9 mouse cellular contexts compared by ENCODE assay signal in the genomic region with DNA sequence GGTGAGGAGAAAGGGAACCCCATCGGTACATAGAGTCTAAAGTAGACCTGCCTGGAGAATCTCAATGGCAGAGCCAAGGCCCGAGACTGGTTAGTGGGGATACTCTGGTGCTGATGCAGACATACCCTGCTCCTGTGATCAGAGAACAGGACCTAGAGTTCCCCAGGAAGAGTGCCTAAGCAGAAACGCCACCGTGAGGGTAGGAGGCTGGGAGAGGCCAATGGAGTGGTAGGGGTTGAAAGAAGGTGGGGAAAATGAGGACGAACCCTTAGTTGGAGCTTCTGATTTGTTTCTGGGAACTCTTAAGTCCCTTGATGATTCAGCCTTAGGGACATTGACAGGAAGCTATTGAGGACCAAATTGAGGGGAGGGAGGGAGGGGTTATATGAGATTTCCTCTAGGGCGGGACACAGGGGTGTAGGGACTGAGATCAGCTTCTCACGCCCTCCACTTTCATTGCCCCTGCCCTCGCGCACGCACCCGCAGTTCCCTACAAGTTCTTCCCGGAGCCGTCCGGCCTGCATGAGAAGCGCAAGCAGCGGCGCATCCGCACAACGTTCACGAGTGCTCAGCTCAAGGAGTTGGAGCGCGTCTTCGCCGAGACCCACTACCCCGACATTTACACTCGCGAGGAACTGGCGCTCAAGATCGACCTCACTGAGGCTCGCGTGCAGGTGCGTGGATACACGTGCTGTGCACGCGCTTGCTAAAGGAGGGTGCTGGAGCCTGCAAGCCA. TPM values are rescaled to one million over a fixed set of nuclear protein-coding genes. Genes with fewer than 3 reads are reported as not detected.
A peak's percentile ranks its signal among the peaks of the same experiment; 100 is the strongest.
DNase-seq lines count a peak whose midpoint lies in the region; ATAC-seq lines count a peak whose summit lies in the region.
"Had no signal": no experiment of that assay in that cellular context is flagged by ENCODE, and none has a peak within 500 bp of the region (broad histone marks: within the 10 kb centered on the region; RNA-seq: fewer than 3 reads in every experiment).

No protein-coding gene starts in this region.

- H3K9me3 ChIP-seq in heart, embryonic 13.5 days: no peaks in the 10 kb centered on the region
- H3K9me3 ChIP-seq in hindbrain, embryonic 10.5 days: no peaks in the 10 kb centered on the region
- H3K9me3 ChIP-seq in midbrain, embryonic 15.5 days: no peaks in the 10 kb centered on the region

- H3K27me3 ChIP-seq in heart, embryonic 13.5 days (replicated peaks): peaks cover 62% of the 10 kb centered on the region
- H3K27me3 ChIP-seq in hindbrain, embryonic 10.5 days (ENCODE audit: insufficient read depth, poor library complexity, severe bottlenecking): peaks cover 89% of the 10 kb centered on the region
- H3K27me3 ChIP-seq in midbrain, embryonic 15.5 days (replicated peaks): peaks cover 71% of the 10 kb centered on the region

- no peak for ATAC-seq in heart, embryonic 13.5 days (ENCODE audit: extremely low read depth, insufficient number of reproducible peaks, low FRiP score, low TSS enrichment)
- ATAC-seq in midbrain, embryonic 15.5 days (replicated peaks): no peak
- ATAC-seq in frontal cortex, adult (ENCODE audit: low TSS enrichment): no peak

- WGBS in heart, embryonic 13.5 days: 3% methylated on average over 35 of the region's 35 CpGs
- 3% methylated on average over 35 of the region's 35 CpGs for WGBS in hindbrain, embryonic 10.5 days
- WGBS in midbrain, embryonic 15.5 days: 3% methylated on average over 35 of the region's 35 CpGs

- no peak overlapping the region for H3K27ac ChIP-seq in heart, embryonic 13.5 days (replicated peaks)
- no peak overlapping the region for H3K27ac ChIP-seq in hindbrain, embryonic 10.5 days
- H3K27ac ChIP-seq in midbrain, embryonic 15.5 days: no peak overlapping the region
- H3K27ac ChIP-seq: liver, embryonic 14.5 days had no signal

- peak overlapping the region; percentile 70 for H3K9ac ChIP-seq in heart, embryonic 13.5 days
- no peak overlapping the region; the same call in 1 of the 2 replicates for H3K9ac ChIP-seq in midbrain, embryonic 15.5 days
- H3K9ac ChIP-seq: liver, embryonic 14.5 days had no signal

- intact Hi-C loops in heart, postnatal 10 days (cut with DNase I): loop anchor here (5.0 kb wide), 1 partner anchor 143 kb away; no protein-coding TSS in a partner anchor

- H3K36me3 ChIP-seq in heart, embryonic 13.5 days: peaks cover 28% of the 10 kb centered on the region
- H3K36me3 ChIP-seq in hindbrain, embryonic 10.5 days: peaks cover 26% of the 10 kb centered on the region
- H3K36me3 ChIP-seq in midbrain, embryonic 15.5 days (replicated peaks): no peaks in the 10 kb centered on the region

- H3K4me3 ChIP-seq in heart, embryonic 13.5 days: peak overlapping the region; percentile 63
- H3K4me3 ChIP-seq in hindbrain, embryonic 10.5 days: peak overlapping the region; percentile 57
- peak overlapping the region; percentile 34 for H3K4me3 ChIP-seq in midbrain, embryonic 15.5 days

- H3K4me1 ChIP-seq in heart, embryonic 13.5 days: peaks cover 48% of the 10 kb centered on the region
- peaks cover 50% of the 10 kb centered on the region for H3K4me1 ChIP-seq in hindbrain, embryonic 10.5 days (replicated peaks)
- H3K4me1 ChIP-seq in midbrain, embryonic 15.5 days: peaks cover 35% of the 10 kb centered on the region

- peak overlapping the region; percentile 96 for H3K4me2 ChIP-seq in heart, embryonic 13.5 days
- H3K4me2 ChIP-seq in midbrain, embryonic 15.5 days: peak overlapping the region; percentile 60

- no peak for DNase-seq in heart, postnatal 10 days
- peak; percentile 63 for DNase-seq in ZHBTc4 (ENCODE audit: low read depth, low spot score)
- DNase-seq in hindbrain, embryonic 10.5 days (ENCODE audit: low spot score): peak; percentile 53
- DNase-seq in c-Kit-positive CD71-positive TER-119-positive erythroid progenitor cells, embryonic 14.5 days (ENCODE audit: low spot score): no peak
- DNase-seq in frontal cortex, postnatal 14 days (ENCODE audit: low spot score in 2 of 2): no peak

RNA-seq across cellular contexts. Expression of gene Phox2a, which starts 2.4 kb away (rescaled TPM):
- 0.11 and 0.32 TPM in 2 replicates for polyA plus RNA-seq in heart, embryonic 13.5 days (2015; fragmentation: Nextera tagmentation; extraction: Ambion mirVana)
- total RNA-seq in heart, postnatal 10 days (2021): under 1 TPM; 0.42 to 0.48 TPM
- polyA plus RNA-seq in hindbrain, embryonic 10.5 days (2016; fragmentation: Nextera tagmentation; extraction: Ambion mirVana): 2.2 and 4.7 TPM in 2 replicates
- polyA plus RNA-seq in midbrain, embryonic 15.5 days (2015; fragmentation: Nextera tagmentation; extraction: Ambion mirVana): 0.10 and 0.55 TPM in 2 replicates
- polyA plus RNA-seq: liver, embryonic 14.5 days had no signal

RNA-seq across cellular contexts. Expression of gene Inppl1, which starts 17.6 kb away (rescaled TPM):
- polyA plus RNA-seq in heart, embryonic 13.5 days (2015; fragmentation: Nextera tagmentation; extraction: Ambion mirVana): 44.9 and 56.3 TPM in 2 replicates
- 100 to 1,000 TPM; 135 to 140 TPM for total RNA-seq in heart, postnatal 10 days (2021)
- 37.6 and 37.8 TPM in 2 replicates for polyA plus RNA-seq in hindbrain, embryonic 10.5 days (2016; fragmentation: Nextera tagmentation; extraction: Ambion mirVana)
- polyA plus RNA-seq in midbrain, embryonic 15.5 days (2015; fragmentation: Nextera tagmentation; extraction: Ambion mirVana): 11.5 and 14.9 TPM in 2 replicates

RNA-seq across cellular contexts. Expression of gene Folr2, which starts 36.5 kb away (rescaled TPM):
- 1.6 and 1.8 TPM in 2 replicates for polyA plus RNA-seq in heart, embryonic 13.5 days (2015; fragmentation: Nextera tagmentation; extraction: Ambion mirVana)
- total RNA-seq in heart, postnatal 10 days (2021): 1 to 10 TPM; 2.3 to 3.8 TPM
- polyA plus RNA-seq in hindbrain, embryonic 10.5 days (2016; fragmentation: Nextera tagmentation; extraction: Ambion mirVana): 0.76 TPM in 1 of 2 replicates, not detected in the other
- 2.3 and 2.8 TPM in 2 replicates for polyA plus RNA-seq in midbrain, embryonic 15.5 days (2015; fragmentation: Nextera tagmentation; extraction: Ambion mirVana)

RNA-seq across cellular contexts. Expression of gene Anapc15, which starts 43.1 kb away (rescaled TPM):
- 61.7 and 64.4 TPM in 2 replicates for polyA plus RNA-seq in heart, embryonic 13.5 days (2015; fragmentation: Nextera tagmentation; extraction: Ambion mirVana)
- 10 to 100 TPM; 21.5 to 28.7 TPM for total RNA-seq in heart, postnatal 10 days (2021)
- 91.2 and 103 TPM in 2 replicates for polyA plus RNA-seq in hindbrain, embryonic 10.5 days (2016; fragmentation: Nextera tagmentation; extraction: Ambion mirVana)
- polyA plus RNA-seq in midbrain, embryonic 15.5 days (2015; fragmentation: Nextera tagmentation; extraction: Ambion mirVana): 76.9 and 78.1 TPM in 2 replicates

RNA-seq across cellular contexts. Expression of gene Folr1, which starts 50.1 kb away (rescaled TPM):
- 4.7 and 6.4 TPM in 2 replicates for polyA plus RNA-seq in heart, embryonic 13.5 days (2015; fragmentation: Nextera tagmentation; extraction: Ambion mirVana)
- total RNA-seq in heart, postnatal 10 days (2021): 1 to 10 TPM in 1 of 2 experiments, under 1 TPM in 1; 0.72 to 1.2 TPM
- polyA plus RNA-seq in hindbrain, embryonic 10.5 days (2016; fragmentation: Nextera tagmentation; extraction: Ambion mirVana): 10.8 and 17.1 TPM in 2 replicates
- 17.4 and 18.8 TPM in 2 replicates for polyA plus RNA-seq in midbrain, embryonic 15.5 days (2015; fragmentation: Nextera tagmentation; extraction: Ambion mirVana)

Comparison
In these comparisons a context has a peak if more than half of its experiments do, and no peak if none do; other contexts are left out.
1. DNase-seq: peak in ZHBTc4 (single experiment) and hindbrain, embryonic 10.5 days (single experiment); none in heart, postnatal 10 days (0 of 2), c-Kit-positive CD71-positive TER-119-positive erythroid progenitor cells, embryonic 14.5 days (single experiment) and frontal cortex, postnatal 14 days (0 of 2).
2. Peak in every context shown above with its lines, with median percentiles within 50 percentile points of each other: H3K4me3 ChIP-seq.